Mouse (Mus musculus) left cerebral cortex, postnatal 14 days (tissue): ENCODE measurements around the gene Abcc10. TPM values are rescaled to one million over a fixed set of nuclear protein-coding genes. Genes with fewer than 3 reads are reported as not detected.

Experiments used
- DNase-seq, 2 experiments: peaks; one replicate each; pipeline ENCODE4 v3.0.0; 2021 to 2022; ENCODE audit warnings: low spot score in 2 of 2, mixed read lengths in 1 of 2
- intact Hi-C: fragments of 180-260 bp; cut with DNase I; formaldehyde crosslinking; loops from one replicate; pipeline ENCODE4 v1.15.1; 2025
- long read RNA-seq, 2 experiments: library from polyadenylated mRNA; stranded (forward); transcript quantifications; one replicate each; pipeline ENCODE4 v2.0.0; 2021
- total RNA-seq, 2 experiments: library from RNA; stranded (reverse); gene quantifications; 2 replicates each; pipeline ENCODE4 v1.2.3; 2021

Abcc10 gene
- total RNA-seq: 1 to 10 TPM; 8.4 to 8.7 TPM
- long read RNA-seq, experiment 1, full-length matches to known transcripts: 4 of 8 reads
- long read RNA-seq, experiment 1, partial matches to known transcripts: 3 of 8 reads
- long read RNA-seq, experiment 1, other reads (novel, unspliced or antisense): 1 of 8 reads
- long read RNA-seq, experiment 2, full-length matches to known transcripts: 2 of 8 reads
- long read RNA-seq, experiment 2, partial matches to known transcripts: 1 of 8 reads
- long read RNA-seq, experiment 2, other reads (novel, unspliced or antisense): 5 of 8 reads

- intact Hi-C loops: loop anchor here (5.0 kb wide), 1 partner anchor 54 kb away; the partner anchor contains the start of gene Zfp318
- DNase-seq: peak; percentile 92
Measured at GRCm38 (mm10) chr17:46327906-46328534, at the start of gene Abcc10. TSS of gene Abcc10 (minus strand) at chr17:46328352.

GRCm38 (mm10) chr17:46371783-46372182 is 43.6 kb upstream of the Abcc10 start:
- DNase-seq: no peak
- intact Hi-C loops: no loop called here

GRCm38 (mm10) chr17:46351026-46351700 is 23.0 kb upstream of the Abcc10 start:
- intact Hi-C loops: no loop called here
- DNase-seq: no peak

GRCm38 (mm10) chr17:46341208-46341607 is 13.1 kb upstream of the Abcc10 start:
- no peak for DNase-seq
- intact Hi-C loops: no loop called here

- intact Hi-C loops: no loop called here
- DNase-seq: no peak
Measured at GRCm38 (mm10) chr17:46336475-46336874, 8.3 kb upstream of the Abcc10 start.

- intact Hi-C loops: loop anchor here (5.0 kb wide), 1 partner anchor 54 kb away; the partner anchor contains the start of gene Zfp318
- DNase-seq: no peak
Measured at GRCm38 (mm10) chr17:46328723-46329122, 571 bp upstream of the Abcc10 start.

- intact Hi-C loops: loop anchor here (5.0 kb wide), 1 partner anchor 55 kb away; the partner anchor contains the start of gene Zfp318
- peak in 1 of 2 experiments; percentile 25 for DNase-seq
Measured at GRCm38 (mm10) chr17:46327413-46327905, 693 bp downstream of the Abcc10 start.

GRCm38 (mm10) chr17:46322046-46322823 is 5.9 kb downstream of the Abcc10 start:
- intact Hi-C loops: no loop called here
- no peak for DNase-seq

GRCm38 (mm10) chr17:46320492-46320891 is 7.7 kb downstream of the Abcc10 start:
- no peak for DNase-seq
- intact Hi-C loops: no loop called here

- intact Hi-C loops: no loop called here
Measured at GRCm38 (mm10) chr17:46315813-46316212, 12.3 kb downstream of the Abcc10 start.

GRCm38 (mm10) chr17:46313135-46313715 is 14.9 kb downstream of the Abcc10 start:
- intact Hi-C loops: no loop called here
- DNase-seq: no peak

More at GRCm38 (mm10) chr17:46315813-46316212, 12.3 kb downstream of the Abcc10 start:
- DNase-seq: no peak

GRCm38 (mm10) chr17:46310515-46310914 is 17.6 kb downstream of the Abcc10 start:
- DNase-seq: no peak
- intact Hi-C loops: no loop called here

- intact Hi-C loops: no loop called here
- DNase-seq: no peak
Measured at GRCm38 (mm10) chr17:46309835-46310234, 18.3 kb downstream of the Abcc10 start.

GRCm38 (mm10) chr17:46306956-46307355 is 21.2 kb downstream of the Abcc10 start:
- intact Hi-C loops: no loop called here
- DNase-seq: no peak

GRCm38 (mm10) chr17:46304184-46304583 is 24.0 kb downstream of the Abcc10 start:
- intact Hi-C loops: no loop called here
- no peak for DNase-seq

GRCm38 (mm10) chr17:46301892-46302291 is 26.3 kb downstream of the Abcc10 start:
- DNase-seq: no peak

GRCm38 (mm10) chr17:46298220-46298913 is 29.8 kb downstream of the Abcc10 start:
- intact Hi-C loops: loop anchor here (2.0 kb wide), 1 partner anchor 32 kb away; no protein-coding TSS in a partner anchor

More at GRCm38 (mm10) chr17:46301892-46302291, 26.3 kb downstream of the Abcc10 start:
- intact Hi-C loops: no loop called here

More at GRCm38 (mm10) chr17:46298220-46298913, 29.8 kb downstream of the Abcc10 start:
- DNase-seq: peak; percentile 85 to 86
